Mouse (Mus musculus): ENCODE results near the gene Cngb1. TPM values are rescaled to one million over a fixed set of nuclear protein-coding genes. Genes with fewer than 3 reads are reported as not detected.

Gene Cngb1
- polyA plus RNA-seq, 1 experiment from 2014 or later = 0.52 TPM

DNA sequence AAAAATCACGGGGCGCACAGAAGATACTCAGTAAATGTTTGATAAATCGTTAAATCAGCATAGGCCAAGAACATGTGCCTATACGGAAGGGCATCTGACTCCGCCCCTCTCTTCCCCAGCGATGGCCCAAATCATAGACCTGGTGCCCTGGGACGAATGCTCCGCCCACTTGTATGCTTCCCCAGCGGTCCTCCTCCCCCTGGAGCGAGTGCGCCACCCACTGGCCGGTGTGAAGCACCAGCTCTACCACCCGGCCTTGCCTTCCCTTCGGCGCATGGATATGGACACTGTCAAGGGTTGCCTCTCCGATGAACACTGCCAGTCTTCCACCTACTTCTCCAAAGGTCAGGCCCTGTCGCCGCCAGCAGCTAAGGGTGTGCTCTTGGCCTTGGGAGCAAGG is 6.5 kb upstream of the Cngb1 start:
- H3K36me3 ChIP-seq (ENCODE audit: control insufficient read depth, insufficient read depth, low read length) = no peaks in the 10 kb centered on the region
- H3K4me1 ChIP-seq (ENCODE audit: control insufficient read depth, insufficient read depth, low read length) = peaks cover 4% of the 10 kb centered on the region; the same call in 1 of the 2 replicates
- H3K4me3 ChIP-seq (ENCODE audit: low read depth, low read length) = no peak overlapping the region
- 66% methylated on average over 18 of the region's 18 CpGs for WGBS
- H3K27me3 ChIP-seq (replicated peaks; ENCODE audit: control insufficient read depth, insufficient read depth, low read length) = no peaks in the 10 kb centered on the region
- H3K27ac ChIP-seq (ENCODE audit: low read depth, low read length) = no peak overlapping the region
- ATAC-seq (no peak), DNase-seq (ENCODE audit: low spot score) (no peak)
- no peaks in the 10 kb centered on the region for H3K9me3 ChIP-seq (replicated peaks; ENCODE audit: control insufficient read depth, low read length)
- H3K4me2 ChIP-seq (ENCODE audit: low read length) = no peak overlapping the region
- H3K9ac ChIP-seq (ENCODE audit: low read length) = no peak overlapping the region

DNA sequence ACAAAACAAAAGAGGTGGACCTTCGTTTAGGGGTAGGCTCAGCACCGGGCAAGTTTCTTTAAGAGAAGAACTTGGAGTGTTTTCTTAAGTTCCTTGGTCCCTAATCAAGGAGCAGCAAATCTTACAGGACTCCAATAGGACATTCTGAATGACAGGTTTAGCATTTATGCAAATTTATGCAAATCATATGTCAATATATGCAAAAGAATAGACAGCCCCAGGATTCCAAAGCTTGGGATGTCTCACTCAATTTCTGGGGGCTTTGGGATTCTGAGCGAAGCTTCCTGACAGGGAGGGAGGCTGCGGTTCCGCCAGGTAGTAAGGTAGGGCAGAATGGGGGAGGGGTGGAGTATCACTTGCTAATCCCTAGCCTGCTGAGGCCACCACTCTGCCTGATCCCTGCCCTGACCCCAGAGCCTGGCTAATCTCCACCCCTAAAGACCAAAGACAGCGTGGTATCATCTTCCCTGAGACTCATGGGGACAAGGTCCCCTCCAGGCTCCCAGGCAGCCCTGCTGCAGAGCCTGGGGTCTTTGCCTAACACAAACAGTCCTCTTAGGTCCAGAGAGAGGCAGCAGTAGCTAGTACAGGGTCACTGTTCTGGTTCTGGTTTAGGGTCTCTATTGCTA is 4.1 kb upstream of the Cngb1 start, which contains the start of gene Tepp:
Tepp (plus strand) TSS at position 225 of the 629 bp plus-strand sequence.
- peaks cover 4% of the 10 kb centered on the region; the same call in 1 of the 2 replicates for H3K4me1 ChIP-seq (ENCODE audit: control insufficient read depth, insufficient read depth, low read length)
- WGBS = 17% methylated on average over 6 of the region's 6 CpGs
- ATAC-seq (peak; percentile 73), DNase-seq (ENCODE audit: low spot score) (peak; percentile 58)
- H3K27ac ChIP-seq (ENCODE audit: low read depth, low read length) = peak within 1 kb of the TSS; percentile 33; the same call in 1 of the 2 replicates
- H3K27me3 ChIP-seq (replicated peaks; ENCODE audit: control insufficient read depth, insufficient read depth, low read length) = no peaks in the 10 kb centered on the region
- 0 out of 2 replicates have a peak within 1 kb of the TSS, but pooled peaks have one; percentile 7 for H3K4me2 ChIP-seq (ENCODE audit: low read length)
- no peak within 1 kb of the TSS for H3K9ac ChIP-seq (ENCODE audit: low read length)
- H3K9me3 ChIP-seq (replicated peaks; ENCODE audit: control insufficient read depth, low read length) = no peaks in the 10 kb centered on the region
- no peaks in the 10 kb centered on the region for H3K36me3 ChIP-seq (ENCODE audit: control insufficient read depth, insufficient read depth, low read length)
- H3K4me3 ChIP-seq (ENCODE audit: low read depth, low read length) = no peak within 1 kb of the TSS

DNA sequence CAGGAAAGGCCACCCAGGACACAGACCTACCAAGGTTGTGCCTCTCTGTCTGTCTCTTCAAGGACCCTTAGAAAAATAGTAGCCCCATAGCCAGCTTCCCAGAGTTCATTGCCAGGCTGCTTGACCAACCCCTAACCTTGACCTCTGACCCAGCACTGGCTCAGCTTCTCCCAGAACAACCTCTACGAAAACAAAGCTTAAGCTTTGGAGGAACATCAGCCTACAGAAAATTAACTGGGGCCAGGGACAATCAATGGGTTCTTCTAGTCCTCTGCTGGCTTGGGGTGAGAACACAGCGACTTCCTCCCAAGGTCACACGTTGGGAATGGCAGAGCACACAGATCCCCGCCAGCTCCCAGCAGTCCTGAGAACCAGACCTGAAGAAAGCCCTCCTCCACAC is 859 bp downstream of the Cngb1 start:
- WGBS = 81% methylated on average over 4 of the region's 4 CpGs
- no peak overlapping the region for H3K4me2 ChIP-seq (ENCODE audit: low read length)
- H3K9me3 ChIP-seq (replicated peaks; ENCODE audit: control insufficient read depth, low read length) = no peaks in the 10 kb centered on the region
- ATAC-seq = no peak
- H3K36me3 ChIP-seq (ENCODE audit: control insufficient read depth, insufficient read depth, low read length) = no peaks in the 10 kb centered on the region
- H3K4me1 ChIP-seq (ENCODE audit: control insufficient read depth, insufficient read depth, low read length) = peaks cover 1% of the 10 kb centered on the region; the same call in 1 of the 2 replicates
- no peaks in the 10 kb centered on the region for H3K27me3 ChIP-seq (replicated peaks; ENCODE audit: control insufficient read depth, insufficient read depth, low read length)
- no peak overlapping the region for H3K9ac ChIP-seq (ENCODE audit: low read length)
- no peak for DNase-seq (ENCODE audit: low spot score)
- H3K4me3 ChIP-seq (ENCODE audit: low read depth, low read length) = no peak overlapping the region
- H3K27ac ChIP-seq (ENCODE audit: low read depth, low read length) = no peak overlapping the region

DNA sequence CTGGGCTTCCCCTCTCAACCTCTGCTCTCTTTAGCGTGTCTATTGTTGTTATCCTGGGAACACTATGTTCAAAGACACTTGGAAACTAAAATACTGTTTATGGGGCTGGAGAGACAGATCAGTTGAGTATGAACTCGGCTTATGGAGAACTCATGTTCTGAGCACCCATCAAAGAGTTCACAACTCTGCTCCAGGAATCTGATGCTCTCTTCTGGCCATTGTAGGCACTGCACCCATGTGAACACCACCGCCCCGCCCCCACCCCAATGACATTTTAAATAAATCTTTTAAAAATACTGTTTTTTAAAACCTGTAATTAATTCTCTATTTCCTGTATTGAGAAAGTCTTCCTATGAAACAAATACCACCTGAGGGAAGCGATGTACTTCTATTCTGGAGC is 4.0 kb downstream of the Cngb1 start:
- peak; percentile 63 for DNase-seq (ENCODE audit: low spot score)
- Histone ChIP-seq H3K4me3 (ENCODE audit: low read depth, low read length) (no peak overlapping the region), H3K36me3 (ENCODE audit: control insufficient read depth, insufficient read depth, low read length) (no peaks in the 10 kb centered on the region), H3K9ac (ENCODE audit: low read length) (no peak overlapping the region), H3K4me2 (ENCODE audit: low read length) (no peak overlapping the region), H3K27me3 (replicated peaks; ENCODE audit: control insufficient read depth, insufficient read depth, low read length) (no peaks in the 10 kb centered on the region), H3K4me1 (ENCODE audit: control insufficient read depth, insufficient read depth, low read length) (no peaks in the 10 kb centered on the region), H3K27ac (ENCODE audit: low read depth, low read length) (no peak overlapping the region), H3K9me3 (replicated peaks; ENCODE audit: control insufficient read depth, low read length) (no peaks in the 10 kb centered on the region)
- WGBS = 27% methylated on average over 5 of the region's 5 CpGs
- no peak for ATAC-seq

DNA sequence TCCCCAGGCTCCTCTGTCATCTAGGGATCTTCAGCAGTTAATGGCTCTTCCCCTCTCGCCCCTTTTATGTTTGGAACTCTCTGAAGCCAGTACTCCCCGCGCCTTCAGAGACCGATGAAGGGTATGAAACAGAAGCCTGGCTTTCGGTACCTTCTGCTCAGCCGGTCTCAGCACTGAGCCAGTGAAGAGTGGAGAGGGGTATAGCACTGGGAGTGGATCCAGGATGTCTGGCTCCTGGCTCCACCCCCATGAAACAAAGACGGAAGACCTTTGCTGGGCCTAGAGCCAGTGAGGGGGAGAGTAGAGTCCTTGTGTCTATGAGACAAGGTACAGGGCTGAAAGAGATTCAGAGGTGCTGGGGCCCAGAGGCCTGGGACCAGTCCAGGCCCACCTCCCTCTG is 12.5 kb downstream of the Cngb1 start:
- Histone ChIP-seq H3K4me1 (ENCODE audit: control insufficient read depth, insufficient read depth, low read length) (0 out of 2 replicates have a peak, but pooled peaks cover 2% of the 10 kb centered on the region), H3K27ac (ENCODE audit: low read depth, low read length) (0 out of 2 replicates have a peak overlapping the region, but pooled peaks have one; percentile 1), H3K4me3 (ENCODE audit: low read depth, low read length) (no peak overlapping the region), H3K9me3 (replicated peaks; ENCODE audit: control insufficient read depth, low read length) (no peaks in the 10 kb centered on the region), H3K9ac (ENCODE audit: low read length) (no peak overlapping the region), H3K4me2 (ENCODE audit: low read length) (0 out of 2 replicates have a peak overlapping the region, but pooled peaks have one; percentile 14), H3K27me3 (replicated peaks; ENCODE audit: control insufficient read depth, insufficient read depth, low read length) (no peaks in the 10 kb centered on the region), H3K36me3 (ENCODE audit: control insufficient read depth, insufficient read depth, low read length) (no peaks in the 10 kb centered on the region)
- ATAC-seq (peak; percentile 66), DNase-seq (ENCODE audit: low spot score) (peak; percentile 58)
- WGBS = 53% methylated on average over 7 of the region's 7 CpGs

DNA sequence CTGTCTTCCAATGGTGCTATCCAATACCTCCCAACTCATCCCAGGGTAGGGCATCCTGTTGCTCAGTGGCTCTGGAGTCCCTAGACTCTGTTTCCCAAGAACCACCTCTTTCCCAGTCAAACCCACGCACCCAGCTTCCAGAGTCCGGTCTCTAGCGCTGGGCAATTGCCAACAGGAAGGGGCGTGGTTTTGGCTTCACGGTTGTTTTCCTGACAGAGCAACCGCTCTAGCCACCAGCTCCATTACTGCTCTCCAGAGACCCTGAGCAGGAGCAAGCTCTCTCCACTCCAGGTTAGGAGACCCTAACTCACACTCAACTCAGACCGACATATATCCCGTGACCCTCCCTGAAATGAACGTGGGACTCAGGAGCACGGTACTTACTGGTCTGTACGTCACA is 13.2 kb downstream of the Cngb1 start:
- ATAC-seq (no peak), DNase-seq (ENCODE audit: low spot score) (peak; percentile 23)
- H3K9me3 ChIP-seq (replicated peaks; ENCODE audit: control insufficient read depth, low read length) = no peaks in the 10 kb centered on the region
- WGBS = 83% methylated on average over 11 of the region's 11 CpGs
- no peaks in the 10 kb centered on the region for H3K36me3 ChIP-seq (ENCODE audit: control insufficient read depth, insufficient read depth, low read length)
- H3K4me1 ChIP-seq (ENCODE audit: control insufficient read depth, insufficient read depth, low read length) = 0 out of 2 replicates have a peak, but pooled peaks cover 2% of the 10 kb centered on the region
- no peak overlapping the region for H3K9ac ChIP-seq (ENCODE audit: low read length)
- 0 out of 2 replicates have a peak overlapping the region, but pooled peaks have one; percentile 1 for H3K27ac ChIP-seq (ENCODE audit: low read depth, low read length)
- H3K27me3 ChIP-seq (replicated peaks; ENCODE audit: control insufficient read depth, insufficient read depth, low read length) = no peaks in the 10 kb centered on the region
- H3K4me3 ChIP-seq (ENCODE audit: low read depth, low read length) = no peak overlapping the region
- 0 out of 2 replicates have a peak overlapping the region, but pooled peaks have one; percentile 14 for H3K4me2 ChIP-seq (ENCODE audit: low read length)

DNA sequence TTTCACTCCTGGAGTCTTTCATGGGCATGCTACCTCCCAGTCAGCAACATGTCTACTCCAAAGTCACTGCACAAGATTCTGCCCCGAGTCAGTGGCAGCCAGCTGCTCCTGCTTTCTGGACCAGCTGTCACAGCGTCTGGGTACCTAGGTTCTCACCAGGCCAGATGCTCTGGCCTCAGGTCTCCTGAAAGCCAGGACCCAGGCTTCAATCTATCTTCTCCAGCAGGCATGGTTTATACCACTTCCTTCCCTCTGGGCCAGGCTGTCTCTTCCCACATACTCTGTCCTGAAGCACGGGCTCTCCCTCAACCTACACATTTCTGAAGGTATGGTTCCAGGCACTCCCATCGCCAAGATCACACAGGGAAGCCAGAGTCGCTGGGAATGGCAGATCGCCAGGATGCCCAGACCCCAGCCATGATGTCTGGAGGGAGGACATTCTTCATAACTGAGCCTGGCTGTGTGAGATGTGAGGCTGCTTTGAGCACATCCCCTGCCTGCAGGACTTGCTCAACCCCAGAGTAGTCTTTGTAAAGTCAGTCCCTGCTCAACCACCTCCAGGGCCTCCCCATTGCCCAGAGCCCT is 17.2 kb downstream of the Cngb1 start:
- H3K27me3 ChIP-seq (replicated peaks; ENCODE audit: control insufficient read depth, insufficient read depth, low read length) = no peaks in the 10 kb centered on the region
- ATAC-seq (no peak), DNase-seq (ENCODE audit: low spot score) (no peak)
- H3K4me2 ChIP-seq (ENCODE audit: low read length) = no peak overlapping the region
- no peak overlapping the region for H3K4me3 ChIP-seq (ENCODE audit: low read depth, low read length)
- H3K4me1 ChIP-seq (ENCODE audit: control insufficient read depth, insufficient read depth, low read length) = 0 out of 2 replicates have a peak, but pooled peaks cover 2% of the 10 kb centered on the region
- H3K36me3 ChIP-seq (ENCODE audit: control insufficient read depth, insufficient read depth, low read length) = no peaks in the 10 kb centered on the region
- H3K9me3 ChIP-seq (replicated peaks; ENCODE audit: control insufficient read depth, low read length) = no peaks in the 10 kb centered on the region
- H3K27ac ChIP-seq (ENCODE audit: low read depth, low read length) = no peak overlapping the region
- no peak overlapping the region for H3K9ac ChIP-seq (ENCODE audit: low read length)
- 75% methylated on average over 6 of the region's 6 CpGs for whole genome bisulfite sequencing

DNA sequence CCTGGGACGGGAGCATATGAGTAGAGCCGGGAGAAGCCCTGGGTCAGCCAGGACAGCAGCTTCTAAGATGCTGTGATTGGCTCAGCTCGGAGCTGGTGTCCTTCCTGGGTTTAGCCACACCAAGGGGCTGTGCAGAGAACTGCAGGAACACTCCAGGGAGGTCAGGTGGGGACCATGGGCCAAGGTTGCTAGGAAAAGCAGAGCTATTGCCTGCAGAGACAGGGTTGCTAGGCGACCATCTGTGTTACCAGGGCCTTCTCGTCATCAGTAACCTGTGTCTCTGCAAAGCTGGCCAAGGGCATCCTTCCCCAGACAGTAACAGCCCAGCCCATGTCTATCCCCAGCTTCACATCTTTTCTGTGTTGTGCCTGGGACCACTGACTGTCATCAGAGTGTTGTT is 24.9 kb downstream of the Cngb1 start:
- Histone ChIP-seq H3K9me3 (replicated peaks; ENCODE audit: control insufficient read depth, low read length) (no peaks in the 10 kb centered on the region), H3K4me3 (ENCODE audit: low read depth, low read length) (no peak overlapping the region), H3K36me3 (ENCODE audit: control insufficient read depth, insufficient read depth, low read length) (no peaks in the 10 kb centered on the region), H3K4me2 (ENCODE audit: low read length) (no peak overlapping the region), H3K27me3 (replicated peaks; ENCODE audit: control insufficient read depth, insufficient read depth, low read length) (no peaks in the 10 kb centered on the region), H3K9ac (ENCODE audit: low read length) (no peak overlapping the region), H3K4me1 (ENCODE audit: control insufficient read depth, insufficient read depth, low read length) (no peaks in the 10 kb centered on the region; the same call in 1 of the 2 replicates), H3K27ac (ENCODE audit: low read depth, low read length) (no peak overlapping the region)
- DNase-seq (ENCODE audit: low spot score) (peak; percentile 17), ATAC-seq (no peak)
- WGBS = 58% methylated on average over 5 of the region's 5 CpGs

DNA sequence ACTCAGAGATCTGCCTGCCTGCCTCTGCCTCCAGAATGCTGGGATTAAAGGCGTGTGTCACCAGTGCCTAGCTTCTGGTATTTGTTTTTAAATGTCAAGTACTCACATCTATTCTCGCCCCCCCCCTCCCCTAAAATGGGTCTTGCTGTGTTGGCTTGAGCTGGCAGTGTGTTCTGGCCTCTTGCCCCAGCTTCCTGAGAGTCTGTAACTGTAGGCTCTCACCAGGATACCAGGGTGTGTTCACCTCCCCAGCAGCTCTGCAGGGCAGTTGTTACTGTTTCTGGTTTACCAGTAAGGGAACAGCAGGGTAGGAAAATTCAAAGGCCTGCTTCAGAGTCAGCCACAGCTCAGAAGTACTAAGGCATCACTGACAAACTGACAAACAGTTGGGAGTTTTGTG is 33.5 kb downstream of the Cngb1 start:
- Histone ChIP-seq H3K4me1 (ENCODE audit: control insufficient read depth, insufficient read depth, low read length) (no peaks in the 10 kb centered on the region), H3K4me2 (ENCODE audit: low read length) (no peak overlapping the region), H3K9ac (ENCODE audit: low read length) (no peak overlapping the region), H3K27me3 (replicated peaks; ENCODE audit: control insufficient read depth, insufficient read depth, low read length) (no peaks in the 10 kb centered on the region), H3K27ac (ENCODE audit: low read depth, low read length) (no peak overlapping the region), H3K36me3 (ENCODE audit: control insufficient read depth, insufficient read depth, low read length) (no peaks in the 10 kb centered on the region), H3K4me3 (ENCODE audit: low read depth, low read length) (no peak overlapping the region), H3K9me3 (replicated peaks; ENCODE audit: control insufficient read depth, low read length) (no peaks in the 10 kb centered on the region)
- ATAC-seq (no peak), DNase-seq (ENCODE audit: low spot score) (peak; percentile 27)
- WGBS = 46% methylated on average over 2 of the region's 2 CpGs

All from forebrain, embryonic 14.5 days (tissue).